Mouse (Mus musculus) mesoderm, embryonic 11.5 days (tissue): ENCODE measurements around the gene Adra2b.
A peak's percentile ranks its signal among the peaks of the same experiment; 100 is the strongest.

ENCODE experiments used
- DNase-seq: peaks from one replicate; pipeline ENCODE4 v3.0.0-alpha.2; 2012; ENCODE audit warnings: low read depth, low spot score

Adra2b gene

GRCm38 (mm10) chr2:127338833-127339232, 24.2 kb upstream of the Adra2b start:
- DNase-seq: no peak

GRCm38 (mm10) chr2:127339262-127339661, 23.7 kb upstream of the Adra2b start:
- no peak for DNase-seq

GRCm38 (mm10) chr2:127341159-127341558, 21.8 kb upstream of the Adra2b start:
- DNase-seq: peak; percentile 72

GRCm38 (mm10) chr2:127346334-127346733, 16.7 kb upstream of the Adra2b start:
- DNase-seq: no peak

- DNase-seq: no peak
Observed at GRCm38 (mm10) chr2:127347147-127347985, 15.6 kb upstream of the Adra2b start.

- DNase-seq: no peak
Observed at GRCm38 (mm10) chr2:127353881-127354280, 9.1 kb upstream of the Adra2b start.

- DNase-seq: no peak
Observed at GRCm38 (mm10) chr2:127363282-127363652, 259 bp downstream of the Adra2b start.

GRCm38 (mm10) chr2:127363696-127364095, 688 bp downstream of the Adra2b start:
- no peak for DNase-seq

GRCm38 (mm10) chr2:127364452-127364851, 1.4 kb downstream of the Adra2b start:
- DNase-seq: no peak

- no peak for DNase-seq
Observed at GRCm38 (mm10) chr2:127367126-127367820, 4.3 kb downstream of the Adra2b start.

- no peak for DNase-seq
Observed at GRCm38 (mm10) chr2:127369703-127370376, 6.8 kb downstream of the Adra2b start.

GRCm38 (mm10) chr2:127370561-127371483, 7.8 kb downstream of the Adra2b start:
- no peak for DNase-seq

GRCm38 (mm10) chr2:127371484-127371861, 8.5 kb downstream of the Adra2b start:
- no peak for DNase-seq

GRCm38 (mm10) chr2:127372082-127372481, 9.1 kb downstream of the Adra2b start:
- DNase-seq: no peak

GRCm38 (mm10) chr2:127374131-127374530, 11.1 kb downstream of the Adra2b start:
- no peak for DNase-seq

GRCm38 (mm10) chr2:127375087-127375486, 12.1 kb downstream of the Adra2b start:
- no peak for DNase-seq

- DNase-seq: no peak
Observed at GRCm38 (mm10) chr2:127375759-127376341, 12.8 kb downstream of the Adra2b start.

- DNase-seq: no peak
Observed at GRCm38 (mm10) chr2:127376423-127377051, 13.5 kb downstream of the Adra2b start.

- no peak for DNase-seq
Observed at GRCm38 (mm10) chr2:127377942-127378610, 15.1 kb downstream of the Adra2b start.

- DNase-seq: no peak
Observed at GRCm38 (mm10) chr2:127378611-127378990, 15.6 kb downstream of the Adra2b start.
